Mouse (Mus musculus): Measurements from ENCODE around the gene Elmo3. TPM values are rescaled to one million over a fixed set of nuclear protein-coding genes. Genes with fewer than 3 reads are reported as not detected.
A peak's percentile ranks its signal among the peaks of the same experiment; 100 is the strongest.

Gene Elmo3
- polyA plus RNA-seq, 1 experiment from 2014 or later, result 15.5 TPM

- 0 out of 2 replicates have a peak, but pooled peaks cover 2% of the 10 kb centered on the region for H3K4me1 ChIP-seq (replicated peaks; ENCODE audit: insufficient read depth, low read length)
- peaks cover 62% of the 10 kb centered on the region for H3K27me3 ChIP-seq (ENCODE audit: insufficient read depth, low read length)
- no peaks in the 10 kb centered on the region for H3K9me3 ChIP-seq (replicated peaks; ENCODE audit: low read length)
- peak within 1 kb of the TSS; percentile 31 for H3K4me3 ChIP-seq (replicated peaks; ENCODE audit: low read depth, low read length)
- H3K4me2 ChIP-seq (ENCODE audit: low read length), result peak within 1 kb of the TSS; percentile 69
- 0 out of 2 replicates have a peak, but pooled peaks have one; percentile 2 for ATAC-seq (replicated peaks; ENCODE audit: low FRiP score, low read depth)
- H3K27ac ChIP-seq, result no peak within 1 kb of the TSS
- WGBS, result 6% methylated on average over 10 of the region's 10 CpGs
- no peak for TF ChIP-seq CTCF (IDR thresholded peaks at IDR 0.05; ENCODE audit: low read depth)
- DNase-seq (ENCODE audit: low spot score), result no peak
- H3K36me3 ChIP-seq (ENCODE audit: insufficient read depth, low read length), result no peaks in the 10 kb centered on the region
- H3K9ac ChIP-seq (ENCODE audit: low read depth, low read length), result 0 out of 2 replicates have a peak within 1 kb of the TSS, but pooled peaks have one; percentile 31
Observed at GRCm38 (mm10) chr8:105275840-105276239, 29.6 kb upstream of the Elmo3 start, which contains the start of gene Nol3. Gene Nol3 (plus strand): TSS chr8:105276140.

DNA sequence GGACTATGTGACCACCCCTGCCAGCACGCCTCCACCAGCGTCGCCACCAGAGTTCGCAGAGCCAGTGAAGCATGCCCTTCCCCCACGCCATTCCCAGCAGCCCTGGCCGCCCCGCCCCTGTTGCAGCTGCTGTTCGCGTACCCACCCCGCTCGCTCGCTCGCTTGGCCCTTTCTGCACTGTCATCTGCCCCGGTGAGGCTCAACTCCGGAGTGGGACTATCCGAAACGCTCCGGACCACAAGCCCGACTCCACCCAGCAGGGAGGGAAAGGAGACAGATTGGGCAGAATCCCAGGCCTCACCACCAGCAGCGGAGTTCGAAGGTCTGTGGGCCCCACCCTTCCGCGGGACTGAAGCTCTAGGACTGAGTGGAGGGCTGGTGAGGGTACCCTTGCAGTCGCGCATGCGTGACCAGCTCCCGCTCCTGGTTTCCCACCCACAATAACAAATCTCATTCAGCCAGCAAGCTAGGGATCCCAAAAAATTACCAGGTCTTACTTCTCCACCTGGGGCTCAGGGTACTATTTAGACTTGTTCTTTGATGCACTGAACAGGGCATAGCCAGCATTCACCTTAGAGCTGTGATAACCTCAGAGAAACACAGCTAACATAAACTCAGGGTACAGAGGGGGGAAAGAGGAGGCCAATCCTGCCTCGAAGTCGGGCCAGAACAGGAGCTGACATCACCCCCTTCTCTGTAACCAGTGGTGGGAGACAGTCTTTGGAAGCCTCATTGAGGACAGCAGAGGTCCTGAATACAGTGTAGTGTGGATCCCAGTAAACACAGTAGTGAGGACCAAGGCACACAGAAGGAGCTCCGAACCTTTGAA, 28.9 kb upstream of the Elmo3 start:
- H3K36me3 ChIP-seq (ENCODE audit: insufficient read depth, low read length), result no peaks in the 10 kb centered on the region; the same call in 1 of the 2 replicates
- H3K27ac ChIP-seq, result no peak overlapping the region
- peak overlapping the region; percentile 69 for H3K4me2 ChIP-seq (ENCODE audit: low read length)
- H3K4me1 ChIP-seq (replicated peaks; ENCODE audit: insufficient read depth, low read length), result 0 out of 2 replicates have a peak, but pooled peaks cover 2% of the 10 kb centered on the region
- DNase-seq (ENCODE audit: low spot score) (peak; percentile 51), ATAC-seq (replicated peaks; ENCODE audit: low FRiP score, low read depth) (peak; percentile 24)
- 0 out of 2 replicates have a peak overlapping the region, but pooled peaks have one; percentile 31 for H3K9ac ChIP-seq (ENCODE audit: low read depth, low read length)
- H3K27me3 ChIP-seq (ENCODE audit: insufficient read depth, low read length), result peaks cover 55% of the 10 kb centered on the region
- peak overlapping the region; percentile 31 for H3K4me3 ChIP-seq (replicated peaks; ENCODE audit: low read depth, low read length)
- TF ChIP-seq CTCF (IDR thresholded peaks at IDR 0.05; ENCODE audit: low read depth), result 0 out of 2 replicates have a peak, but pooled peaks have one; percentile 4
- WGBS, result 4% methylated on average over 30 of the region's 30 CpGs
- no peaks in the 10 kb centered on the region for H3K9me3 ChIP-seq (replicated peaks; ENCODE audit: low read length)

GRCm38 (mm10) chr8:105278911-105279334, 26.5 kb upstream of the Elmo3 start:
- ATAC-seq (replicated peaks; ENCODE audit: low FRiP score, low read depth) (peak; percentile 66; the same call in 1 of the 2 replicates), DNase-seq (ENCODE audit: low spot score) (no peak)
- 2% methylated on average over 28 of the region's 28 CpGs for WGBS
- peaks cover 37% of the 10 kb centered on the region for H3K27me3 ChIP-seq (ENCODE audit: insufficient read depth, low read length)
- no peaks in the 10 kb centered on the region for H3K9me3 ChIP-seq (replicated peaks; ENCODE audit: low read length)
- H3K36me3 ChIP-seq (ENCODE audit: insufficient read depth, low read length), result no peaks in the 10 kb centered on the region; the same call in 1 of the 2 replicates
- 0 out of 2 replicates have a peak, but pooled peaks cover 2% of the 10 kb centered on the region for H3K4me1 ChIP-seq (replicated peaks; ENCODE audit: insufficient read depth, low read length)
- no peak overlapping the region; the same call in 1 of the 2 replicates for H3K4me3 ChIP-seq (replicated peaks; ENCODE audit: low read depth, low read length)
- no peak overlapping the region for H3K9ac ChIP-seq (ENCODE audit: low read depth, low read length)
- peak overlapping the region; percentile 48 for H3K4me2 ChIP-seq (ENCODE audit: low read length)
- TF ChIP-seq CTCF (IDR thresholded peaks at IDR 0.05; ENCODE audit: low read depth), result peak; percentile 41
- H3K27ac ChIP-seq, result no peak overlapping the region

DNA sequence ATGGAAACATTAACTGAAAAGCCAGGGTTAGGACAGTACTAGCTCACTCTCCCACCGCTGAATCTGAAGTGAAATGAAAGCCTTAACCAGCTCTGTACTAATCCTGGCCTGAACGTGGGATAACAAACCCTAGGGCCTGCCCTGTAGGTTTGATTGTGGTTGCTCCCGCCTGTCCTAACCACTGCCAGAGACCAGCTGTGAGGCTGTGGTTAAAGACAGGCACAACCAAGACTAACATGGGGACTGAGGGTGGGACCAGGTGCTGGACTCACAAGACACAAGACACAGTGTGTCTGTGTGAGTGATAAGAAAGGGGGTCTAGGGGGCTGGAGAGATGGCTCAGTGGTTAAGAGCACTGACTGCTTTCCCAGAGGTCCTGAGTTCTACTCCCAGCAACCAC, 24.8 kb upstream of the Elmo3 start:
- H3K9me3 ChIP-seq (replicated peaks; ENCODE audit: low read length), result no peaks in the 10 kb centered on the region
- 0 out of 2 replicates have a peak, but pooled peaks cover 2% of the 10 kb centered on the region for H3K4me1 ChIP-seq (replicated peaks; ENCODE audit: insufficient read depth, low read length)
- H3K27ac ChIP-seq, result no peak overlapping the region
- WGBS, result 85% methylated on average over 3 of the region's 3 CpGs
- H3K27me3 ChIP-seq (ENCODE audit: insufficient read depth, low read length), result peaks cover 30% of the 10 kb centered on the region
- ATAC-seq (replicated peaks; ENCODE audit: low FRiP score, low read depth), result no peak
- no peak overlapping the region for H3K4me3 ChIP-seq (replicated peaks; ENCODE audit: low read depth, low read length)
- no peak overlapping the region for H3K4me2 ChIP-seq (ENCODE audit: low read length)
- TF ChIP-seq CTCF (IDR thresholded peaks at IDR 0.05; ENCODE audit: low read depth), result no peak
- no peak for DNase-seq (ENCODE audit: low spot score)
- no peaks in the 10 kb centered on the region; the same call in 1 of the 2 replicates for H3K36me3 ChIP-seq (ENCODE audit: insufficient read depth, low read length)
- no peak overlapping the region for H3K9ac ChIP-seq (ENCODE audit: low read depth, low read length)

DNA sequence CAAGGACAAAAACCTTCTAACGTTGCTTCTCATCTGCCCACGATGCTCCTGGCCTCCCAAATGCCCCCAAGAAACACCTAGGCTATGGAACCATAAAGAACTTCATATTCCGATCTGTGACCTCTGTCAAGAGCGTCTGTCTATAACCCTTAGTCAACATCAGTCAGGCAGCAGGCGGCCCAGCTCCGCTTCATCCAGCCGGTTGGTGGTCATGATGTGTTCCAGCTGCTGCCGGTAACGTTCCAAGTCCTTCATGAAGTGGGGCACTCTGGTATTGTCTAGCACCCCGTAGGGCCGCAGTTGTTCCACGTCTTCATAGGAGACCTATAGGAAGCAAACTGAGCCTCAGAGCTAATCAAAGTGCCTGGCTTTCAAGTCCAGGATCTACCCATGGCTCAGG, 23.6 kb upstream of the Elmo3 start:
- Histone ChIP-seq H3K27ac (no peak overlapping the region), H3K4me2 (ENCODE audit: low read length) (no peak overlapping the region), H3K4me1 (replicated peaks; ENCODE audit: insufficient read depth, low read length) (0 out of 2 replicates have a peak, but pooled peaks cover 2% of the 10 kb centered on the region), H3K27me3 (ENCODE audit: insufficient read depth, low read length) (peaks cover 19% of the 10 kb centered on the region), H3K9me3 (replicated peaks; ENCODE audit: low read length) (no peaks in the 10 kb centered on the region), H3K36me3 (ENCODE audit: insufficient read depth, low read length) (no peaks in the 10 kb centered on the region; the same call in 1 of the 2 replicates), H3K9ac (ENCODE audit: low read depth, low read length) (no peak overlapping the region), H3K4me3 (replicated peaks; ENCODE audit: low read depth, low read length) (no peak overlapping the region)
- DNase-seq (ENCODE audit: low spot score) (no peak), ATAC-seq (replicated peaks; ENCODE audit: low FRiP score, low read depth) (no peak)
- 83% methylated on average over 12 of the region's 12 CpGs for WGBS
- no peak for TF ChIP-seq CTCF (IDR thresholded peaks at IDR 0.05; ENCODE audit: low read depth)

GRCm38 (mm10) chr8:105282239-105282638, 23.2 kb upstream of the Elmo3 start:
- DNase-seq (ENCODE audit: low spot score) (no peak), ATAC-seq (replicated peaks; ENCODE audit: low FRiP score, low read depth) (no peak)
- H3K4me2 ChIP-seq (ENCODE audit: low read length), result no peak overlapping the region
- no peaks in the 10 kb centered on the region for H3K9me3 ChIP-seq (replicated peaks; ENCODE audit: low read length)
- no peaks in the 10 kb centered on the region; the same call in 1 of the 2 replicates for H3K36me3 ChIP-seq (ENCODE audit: insufficient read depth, low read length)
- 0 out of 2 replicates have a peak, but pooled peaks cover 2% of the 10 kb centered on the region for H3K4me1 ChIP-seq (replicated peaks; ENCODE audit: insufficient read depth, low read length)
- peaks cover 15% of the 10 kb centered on the region for H3K27me3 ChIP-seq (ENCODE audit: insufficient read depth, low read length)
- TF ChIP-seq CTCF (IDR thresholded peaks at IDR 0.05; ENCODE audit: low read depth), result no peak
- H3K4me3 ChIP-seq (replicated peaks; ENCODE audit: low read depth, low read length), result no peak overlapping the region
- no peak overlapping the region for H3K9ac ChIP-seq (ENCODE audit: low read depth, low read length)
- no peak overlapping the region for H3K27ac ChIP-seq
- 88% methylated on average over 4 of the region's 4 CpGs for WGBS

Data from kidney, postnatal 0 days (tissue).